In genomic region chr8:107086018-107086417, GRCm38 (mm10) we compare ENCODE assay signal across 22 mouse cellular contexts. TPM values are rescaled to one million over a fixed set of nuclear protein-coding genes. Genes with fewer than 3 reads are reported as not detected.
DNase-seq lines count a peak whose midpoint lies in the region; ATAC-seq lines count a peak whose summit lies in the region.
"Had no signal": no experiment of that assay in that cellular context is flagged by ENCODE, and none has a peak within 500 bp of the region (broad histone marks: within the 10 kb centered on the region; RNA-seq: fewer than 3 reads in every experiment).

No protein-coding gene starts in this region.

- H3K4me2 ChIP-seq in midbrain, embryonic 11.5 days, result no peak overlapping the region
- no peak overlapping the region for H3K4me2 ChIP-seq in midbrain, embryonic 16.5 days (ENCODE audit: low read length)

- DNase-seq in heart, adult 11 months, result peak; percentile 73
- no peak for DNase-seq in heart, postnatal 4 days
- DNase-seq in midbrain, embryonic 11.5 days (ENCODE audit: low spot score, missing footprints), result peak; percentile 72
- DNase-seq: adrenal gland, adult 2 months; adrenal gland, adult 8-10 months; adrenal gland, postnatal 10 days; adrenal gland, postnatal 25 days; cerebellum, adult 11 months; cerebellum, adult 11-12 months; cerebellum, adult 18-20 months had no signal

- no peak overlapping the region for H3K4me3 ChIP-seq in midbrain, embryonic 11.5 days (ENCODE audit: low read depth, low read length)
- no peak overlapping the region for H3K4me3 ChIP-seq in midbrain, embryonic 16.5 days (ENCODE audit: low read depth, low read length)

- H3K27ac ChIP-seq in midbrain, embryonic 11.5 days (ENCODE audit: low read depth, low read length), result no peak overlapping the region
- H3K27ac ChIP-seq in midbrain, embryonic 16.5 days (ENCODE audit: low read length), result no peak overlapping the region

- no peaks in the 10 kb centered on the region for H3K9me3 ChIP-seq in midbrain, embryonic 11.5 days (ENCODE audit: control insufficient read depth, low read length)
- H3K9me3 ChIP-seq in midbrain, embryonic 16.5 days (replicated peaks; ENCODE audit: control insufficient read depth, low read length, poor library complexity, severe bottlenecking), result no peaks in the 10 kb centered on the region; the same call in 1 of the 2 replicates
- H3K9me3 ChIP-seq: G1E had no signal

- WGBS in midbrain, embryonic 11.5 days, result 99% methylated on average over 5 of the region's 5 CpGs
- 99% methylated on average over 5 of the region's 5 CpGs for WGBS in midbrain, embryonic 16.5 days

- no peak for ATAC-seq in midbrain, embryonic 11.5 days (ENCODE audit: low FRiP score)
- no peak for ATAC-seq in midbrain, embryonic 16.5 days
- ATAC-seq: activated CD4-positive, CD25-positive, alpha-beta regulatory T cell, adult 4 months; CD4-positive, CD25-positive, alpha-beta regulatory T cell, adult 4 months; Patski had no signal

- H3K9ac ChIP-seq in midbrain, embryonic 11.5 days (ENCODE audit: low read length), result no peak overlapping the region
- no peak overlapping the region for H3K9ac ChIP-seq in midbrain, embryonic 16.5 days (ENCODE audit: low read depth, low read length)

- H3K27me3 ChIP-seq in midbrain, embryonic 11.5 days (ENCODE audit: control insufficient read depth, insufficient read depth, low read length), result no peaks in the 10 kb centered on the region
- H3K27me3 ChIP-seq in midbrain, embryonic 16.5 days (ENCODE audit: control insufficient read depth, insufficient read depth, low read depth, low read length), result no peaks in the 10 kb centered on the region
- H3K27me3 ChIP-seq: CH12.LX, Patski had no signal

- no peaks in the 10 kb centered on the region for H3K4me1 ChIP-seq in midbrain, embryonic 11.5 days (ENCODE audit: control insufficient read depth, insufficient read depth, low read length)
- no peaks in the 10 kb centered on the region for H3K4me1 ChIP-seq in midbrain, embryonic 16.5 days (ENCODE audit: control insufficient read depth, insufficient read depth, low read length)

- peaks cover 23% of the 10 kb centered on the region for H3K36me3 ChIP-seq in midbrain, embryonic 11.5 days (ENCODE audit: control insufficient read depth, insufficient read depth, low read length)
- peaks cover 30% of the 10 kb centered on the region for H3K36me3 ChIP-seq in midbrain, embryonic 16.5 days (ENCODE audit: control insufficient read depth, insufficient read depth, low read length)

RNA-seq across cellular contexts. Expression of gene Terf2, which starts 10.3 kb away (rescaled TPM):
- 10 to 100 TPM; 20.2 to 25.1 TPM for total RNA-seq in heart, postnatal 4 days (2021)
- polyA plus RNA-seq in midbrain, embryonic 11.5 days (2014; fragmentation: Nextera tagmentation; extraction: Ambion mirVana), result 16.4 and 16.6 TPM in 2 replicates
- 26.4 and 28.3 TPM in 2 replicates for polyA plus RNA-seq in midbrain, embryonic 16.5 days (2015; fragmentation: Nextera tagmentation; extraction: Ambion mirVana)

RNA-seq across cellular contexts. Expression of gene Tmed6, which starts 20.6 kb away (rescaled TPM):
- not detected for total RNA-seq in heart, postnatal 4 days (2021)
- polyA plus RNA-seq in midbrain, embryonic 11.5 days (2014; fragmentation: Nextera tagmentation; extraction: Ambion mirVana), result not detected in 2 replicates
- polyA plus RNA-seq in midbrain, embryonic 16.5 days (2015; fragmentation: Nextera tagmentation; extraction: Ambion mirVana), result not detected in 2 replicates
- total RNA-seq: adrenal gland, adult 18-20 months; adrenal gland, adult 2 months; adrenal gland, adult 8-10 months; adrenal gland, postnatal 10 days; adrenal gland, postnatal 14 days; adrenal gland, postnatal 25 days; adrenal gland, postnatal 36 days; G1E; MEL had no signal
- polyA plus RNA-seq: activated CD4-positive, CD25-positive, alpha-beta regulatory T cell, adult 4 months; adrenal gland, adult 2 months; brain, embryonic 14.5 days; C2C12; CD4-positive, CD25-positive, alpha-beta regulatory T cell, adult 4 months; G1E had no signal

RNA-seq across cellular contexts. Expression of gene Nip7, which starts 29.3 kb away (rescaled TPM):
- total RNA-seq in heart, postnatal 4 days (2021), result 10 to 100 TPM; 37.4 to 41.1 TPM
- polyA plus RNA-seq in midbrain, embryonic 11.5 days (2014; fragmentation: Nextera tagmentation; extraction: Ambion mirVana), result 100 and 102 TPM in 2 replicates
- 65.9 and 67.8 TPM in 2 replicates for polyA plus RNA-seq in midbrain, embryonic 16.5 days (2015; fragmentation: Nextera tagmentation; extraction: Ambion mirVana)

RNA-seq across cellular contexts. Expression of gene Cog8, which starts 29.5 kb away (rescaled TPM):
- total RNA-seq in heart, postnatal 4 days (2021), result 10 to 100 TPM; 16.9 to 18.3 TPM
- 38.1 and 38.8 TPM in 2 replicates for polyA plus RNA-seq in midbrain, embryonic 11.5 days (2014; fragmentation: Nextera tagmentation; extraction: Ambion mirVana)
- polyA plus RNA-seq in midbrain, embryonic 16.5 days (2015; fragmentation: Nextera tagmentation; extraction: Ambion mirVana), result 37.7 and 39.5 TPM in 2 replicates

RNA-seq across cellular contexts. Expression of gene Pdf, which starts 37.6 kb away (rescaled TPM):
- 10 to 100 TPM; 39.0 TPM for total RNA-seq in heart, postnatal 4 days (2021)
- polyA plus RNA-seq in midbrain, embryonic 11.5 days (2014; fragmentation: Nextera tagmentation; extraction: Ambion mirVana), result 39.8 and 42.1 TPM in 2 replicates
- polyA plus RNA-seq in midbrain, embryonic 16.5 days (2015; fragmentation: Nextera tagmentation; extraction: Ambion mirVana), result 32.8 and 33.4 TPM in 2 replicates
